12 mouse cellular contexts compared by ENCODE assay signal in genomic region chr11:100148615-100149330, GRCm38 (mm10). TPM values are rescaled to one million over a fixed set of nuclear protein-coding genes. Genes with fewer than 3 reads are reported as not detected.
DNase-seq lines count a peak whose midpoint lies in the region; ATAC-seq lines count a peak whose summit lies in the region.
"Had no signal": no experiment of that assay in that cellular context is flagged by ENCODE, and none has a peak within 500 bp of the region (broad histone marks: within the 10 kb centered on the region; RNA-seq: fewer than 3 reads in every experiment).

TSS of gene Krt19 (minus strand) at chr11:100148665.

- no peaks in the 10 kb centered on the region for H3K9me3 ChIP-seq in kidney, embryonic 16.5 days (ENCODE audit: low read length)
- no peaks in the 10 kb centered on the region for H3K9me3 ChIP-seq in intestine, embryonic 16.5 days (ENCODE audit: control insufficient read depth, low read length)

- DNase-seq in adrenal gland, postnatal 4 days (ENCODE audit: low spot score in 2 of 2): no peak
- no peak for DNase-seq in adrenal gland, postnatal 25 days
- no peak for DNase-seq in kidney, postnatal 14 days
- peak; percentile 43 for DNase-seq in ZHBTc4 (ENCODE audit: low read depth, low spot score)
- no peak for DNase-seq in gastrocnemius, postnatal 36 days
- DNase-seq in Muller cell, postnatal 12 days (ENCODE audit: inconsistent ontology term): no peak
- DNase-seq: adrenal gland, postnatal 14 days; cerebellum, adult 9-11 months had no signal

- H3K4me1 ChIP-seq in kidney, embryonic 16.5 days (ENCODE audit: insufficient read depth, low read length): peaks cover 17% of the 10 kb centered on the region
- peaks cover 26% of the 10 kb centered on the region for H3K4me1 ChIP-seq in intestine, embryonic 16.5 days (ENCODE audit: control insufficient read depth, insufficient read depth, low read length)

- intact Hi-C loops in gastrocnemius, postnatal 36 days (cut with DNase I): no loop called here

- no peak within 1 kb of the TSS for H3K4me3 ChIP-seq in kidney, embryonic 16.5 days (ENCODE audit: low read length)
- no peak within 1 kb of the TSS for H3K4me3 ChIP-seq in intestine, embryonic 16.5 days (ENCODE audit: low read length)

- no peak within 1 kb of the TSS for H3K9ac ChIP-seq in kidney, embryonic 16.5 days (replicated peaks; ENCODE audit: low read length)
- no peak within 1 kb of the TSS for H3K9ac ChIP-seq in intestine, embryonic 16.5 days (ENCODE audit: low read depth, low read length)
- H3K9ac ChIP-seq: liver, embryonic 14.5 days had no signal

- H3K27ac ChIP-seq in kidney, embryonic 16.5 days (ENCODE audit: low read length): no peak within 1 kb of the TSS
- H3K27ac ChIP-seq in intestine, embryonic 16.5 days (ENCODE audit: low read length): peak within 1 kb of the TSS; percentile 91
- H3K27ac ChIP-seq: liver, embryonic 14.5 days had no signal

- H3K36me3 ChIP-seq in kidney, embryonic 16.5 days (ENCODE audit: insufficient read depth, low read length): no peaks in the 10 kb centered on the region
- H3K36me3 ChIP-seq in intestine, embryonic 16.5 days (ENCODE audit: control insufficient read depth, insufficient read depth, low read length): no peaks in the 10 kb centered on the region

- H3K27me3 ChIP-seq in kidney, embryonic 16.5 days (ENCODE audit: insufficient read depth, low read length): peaks cover 14% of the 10 kb centered on the region
- 0 out of 2 replicates have a peak, but pooled peaks cover 5% of the 10 kb centered on the region for H3K27me3 ChIP-seq in intestine, embryonic 16.5 days (replicated peaks; ENCODE audit: control insufficient read depth, insufficient read depth, low read length)

- H3K4me2 ChIP-seq in kidney, embryonic 16.5 days (replicated peaks; ENCODE audit: low read depth, low read length): no peak within 1 kb of the TSS
- peak within 1 kb of the TSS; percentile 22 for H3K4me2 ChIP-seq in intestine, embryonic 16.5 days (ENCODE audit: low read depth, low read length)

- 57% methylated on average over 9 of the region's 9 CpGs for WGBS in kidney, embryonic 16.5 days
- 55% methylated on average over 9 of the region's 9 CpGs for WGBS in intestine, embryonic 16.5 days

- ATAC-seq in kidney, embryonic 16.5 days (ENCODE audit: low FRiP score, low TSS enrichment): no peak
- ATAC-seq in intestine, embryonic 16.5 days: no peak

RNA-seq across cellular contexts. Expression of gene Krt19, which starts in this region (rescaled TPM):
- total RNA-seq in adrenal gland, postnatal 4 days (2021): 10 to 100 TPM; 11.1 to 12.7 TPM
- 0.82 and 1.4 TPM in 2 replicates for total RNA-seq in adrenal gland, postnatal 25 days (2021)
- 96.4 and 105 TPM in 2 replicates for polyA plus RNA-seq in kidney, embryonic 16.5 days (2015; fragmentation: Nextera tagmentation; extraction: Ambion mirVana)
- polyA plus RNA-seq in intestine, embryonic 16.5 days (2015; fragmentation: Nextera tagmentation; extraction: Ambion mirVana): 884 and 955 TPM in 2 replicates
- under 1 TPM; 0.41 to 0.57 TPM for total RNA-seq in gastrocnemius, postnatal 36 days (2021)
- total RNA-seq: hematopoietic stem cell, adult 5-6 weeks had no signal
